Mouse (Mus musculus): ENCODE data around the gene Zan.

The Zan gene

GRCm38 (mm10) chr5:137332857-137333511 lies 143.9 kb downstream of the Zan start:
- no peak for DNase-seq (ENCODE audit: low read depth, low spot score)

GRCm38 (mm10) chr5:137330910-137331309 lies 146.0 kb downstream of the Zan start:
- DNase-seq (ENCODE audit: low read depth, low spot score) = no peak

Data from telencephalon, adult 2 months (tissue).